Mouse (Mus musculus): Measurements from ENCODE around the gene Mospd3. TPM values are rescaled to one million over a fixed set of nuclear protein-coding genes. Genes with fewer than 3 reads are reported as not detected.

Mospd3 gene
- polyA plus RNA-seq, 1 experiment from 2014 or later = 38.7 TPM

DNA sequence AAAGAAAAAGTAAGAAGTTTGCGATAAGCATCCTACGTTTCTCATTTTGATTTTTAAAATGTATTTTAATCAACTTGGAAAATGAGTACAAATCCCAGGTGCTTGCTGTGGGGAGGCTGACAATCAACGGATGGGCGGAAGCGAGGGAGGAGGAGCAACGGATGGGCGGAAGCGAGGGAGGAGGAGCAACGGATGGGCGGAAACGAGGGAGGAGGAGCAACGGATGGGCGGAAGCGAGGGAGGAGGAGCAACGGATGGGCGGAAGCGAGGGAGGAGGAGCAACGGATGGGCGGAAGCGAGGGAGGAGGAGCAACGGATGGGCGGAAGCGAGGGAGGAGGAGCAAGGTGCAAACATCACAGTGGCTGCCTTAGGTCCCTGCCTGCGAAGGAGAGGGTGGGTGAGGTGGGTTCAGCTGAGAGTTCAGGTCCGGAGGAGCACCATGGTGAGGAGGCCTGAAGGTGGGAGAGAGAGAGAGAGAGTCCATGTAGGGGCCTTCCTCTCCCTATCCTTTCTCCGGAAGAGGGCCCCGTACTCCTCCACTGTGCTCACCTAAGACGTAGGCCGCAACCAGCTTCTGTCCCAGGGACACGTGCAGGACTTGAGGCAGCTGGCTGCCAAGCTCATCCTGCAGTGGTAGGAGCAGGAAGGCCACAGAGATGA lies 4.1 kb downstream of the Mospd3 start:
- no peak overlapping the region for H3K27ac ChIP-seq
- no peak overlapping the region for H3K4me3 ChIP-seq
- H3K9me3 ChIP-seq (replicated peaks) = no peaks in the 10 kb centered on the region
- H3K36me3 ChIP-seq = peaks cover 8% of the 10 kb centered on the region; the same call in 1 of the 2 replicates
- H3K4me2 ChIP-seq (replicated peaks) = peak overlapping the region; percentile 13; the same call in 1 of the 2 replicates
- no peaks in the 10 kb centered on the region for H3K27me3 ChIP-seq
- ATAC-seq (ENCODE audit: low FRiP score) = no peak
- no peak overlapping the region for H3K9ac ChIP-seq
- 37% methylated on average over 26 of the region's 30 CpGs for WGBS
- peaks cover 19% of the 10 kb centered on the region for H3K4me1 ChIP-seq

GRCm38 (mm10) chr5:137595921-137596320 lies 4.9 kb downstream of the Mospd3 start:
- Histone ChIP-seq H3K27ac (no peak overlapping the region), H3K9ac (no peak overlapping the region), H3K4me2 (replicated peaks) (no peak overlapping the region), H3K36me3 (peaks cover 8% of the 10 kb centered on the region; the same call in 1 of the 2 replicates), H3K4me3 (no peak overlapping the region), H3K27me3 (no peaks in the 10 kb centered on the region), H3K9me3 (replicated peaks) (no peaks in the 10 kb centered on the region), H3K4me1 (peaks cover 15% of the 10 kb centered on the region)
- ATAC-seq (ENCODE audit: low FRiP score) = no peak
- 76% methylated on average over 7 of the region's 7 CpGs for WGBS

GRCm38 (mm10) chr5:137590507-137590906 lies 10.4 kb downstream of the Mospd3 start:
- Histone ChIP-seq H3K36me3 (no peaks in the 10 kb centered on the region), H3K27ac (no peak overlapping the region), H3K4me2 (replicated peaks) (no peak overlapping the region), H3K4me3 (no peak overlapping the region), H3K9ac (no peak overlapping the region), H3K4me1 (no peaks in the 10 kb centered on the region), H3K9me3 (replicated peaks) (no peaks in the 10 kb centered on the region), H3K27me3 (no peaks in the 10 kb centered on the region)
- WGBS = 85% methylated on average over 5 of the region's 5 CpGs
- no peak for ATAC-seq (ENCODE audit: low FRiP score)

- peaks cover 22% of the 10 kb centered on the region for H3K27me3 ChIP-seq
- no peak overlapping the region for H3K4me3 ChIP-seq
- H3K4me1 ChIP-seq = peaks cover 11% of the 10 kb centered on the region
- H3K4me2 ChIP-seq (replicated peaks) = no peak overlapping the region
- ATAC-seq (ENCODE audit: low FRiP score) = no peak
- no peak overlapping the region for H3K9ac ChIP-seq
- no peaks in the 10 kb centered on the region for H3K9me3 ChIP-seq (replicated peaks)
- no peak overlapping the region for H3K27ac ChIP-seq
- H3K36me3 ChIP-seq = no peaks in the 10 kb centered on the region
- WGBS = 34% methylated on average over 8 of the region's 8 CpGs
These were observed 15.9 kb downstream of the Mospd3 start for GRCm38 (mm10) chr5:137584976-137585375.

GRCm38 (mm10) chr5:137583670-137584169 lies 17.1 kb downstream of the Mospd3 start:
- peaks cover 22% of the 10 kb centered on the region for H3K27me3 ChIP-seq
- peak overlapping the region; percentile 58 for H3K4me2 ChIP-seq (replicated peaks)
- H3K36me3 ChIP-seq = no peaks in the 10 kb centered on the region
- peak; percentile 62 for ATAC-seq (ENCODE audit: low FRiP score)
- H3K27ac ChIP-seq = 0 out of 2 replicates have a peak overlapping the region, but pooled peaks have one; percentile 8
- peak overlapping the region; percentile 46 for H3K9ac ChIP-seq
- H3K9me3 ChIP-seq (replicated peaks) = no peaks in the 10 kb centered on the region
- H3K4me1 ChIP-seq = peaks cover 11% of the 10 kb centered on the region
- 22% methylated on average over 27 of the region's 27 CpGs for WGBS
- H3K4me3 ChIP-seq = peak overlapping the region; percentile 36

DNA sequence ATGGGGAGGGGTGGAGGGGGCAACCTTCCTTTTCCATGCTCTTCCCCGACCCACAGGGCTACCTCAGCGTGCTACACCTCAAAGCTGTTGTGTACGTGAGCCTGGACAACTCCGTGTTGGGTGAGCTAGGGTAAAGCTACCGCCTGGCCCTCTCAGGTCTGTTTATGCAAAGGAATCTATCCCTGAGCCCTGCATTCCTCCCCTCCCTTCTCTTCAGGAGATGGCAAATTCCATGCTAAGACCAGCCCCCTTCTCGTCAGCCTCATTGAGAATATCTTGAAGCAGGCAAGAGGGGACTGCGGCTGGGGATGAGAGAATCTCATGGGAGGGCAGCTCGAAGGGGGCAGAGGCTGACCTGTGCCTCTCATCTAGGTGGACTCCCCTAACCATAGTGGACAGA lies 18.2 kb downstream of the Mospd3 start:
- H3K4me1 ChIP-seq = peaks cover 11% of the 10 kb centered on the region
- H3K9ac ChIP-seq = no peak overlapping the region
- H3K9me3 ChIP-seq (replicated peaks) = no peaks in the 10 kb centered on the region
- ATAC-seq (ENCODE audit: low FRiP score) = no peak
- H3K36me3 ChIP-seq = no peaks in the 10 kb centered on the region
- peaks cover 22% of the 10 kb centered on the region for H3K27me3 ChIP-seq
- WGBS = 39% methylated on average over 8 of the region's 8 CpGs
- no peak overlapping the region for H3K4me3 ChIP-seq
- H3K27ac ChIP-seq = no peak overlapping the region
- no peak overlapping the region for H3K4me2 ChIP-seq (replicated peaks)

- Histone ChIP-seq H3K36me3 (no peaks in the 10 kb centered on the region), H3K4me3 (no peak overlapping the region), H3K9ac (no peak overlapping the region), H3K4me1 (peaks cover 11% of the 10 kb centered on the region), H3K4me2 (replicated peaks) (no peak overlapping the region), H3K27ac (no peak overlapping the region), H3K27me3 (peaks cover 22% of the 10 kb centered on the region), H3K9me3 (replicated peaks) (no peaks in the 10 kb centered on the region)
- no peak for ATAC-seq (ENCODE audit: low FRiP score)
- 81% methylated on average over 6 of the region's 6 CpGs for WGBS
These were observed 20.6 kb downstream of the Mospd3 start for GRCm38 (mm10) chr5:137580246-137580645.

DNA sequence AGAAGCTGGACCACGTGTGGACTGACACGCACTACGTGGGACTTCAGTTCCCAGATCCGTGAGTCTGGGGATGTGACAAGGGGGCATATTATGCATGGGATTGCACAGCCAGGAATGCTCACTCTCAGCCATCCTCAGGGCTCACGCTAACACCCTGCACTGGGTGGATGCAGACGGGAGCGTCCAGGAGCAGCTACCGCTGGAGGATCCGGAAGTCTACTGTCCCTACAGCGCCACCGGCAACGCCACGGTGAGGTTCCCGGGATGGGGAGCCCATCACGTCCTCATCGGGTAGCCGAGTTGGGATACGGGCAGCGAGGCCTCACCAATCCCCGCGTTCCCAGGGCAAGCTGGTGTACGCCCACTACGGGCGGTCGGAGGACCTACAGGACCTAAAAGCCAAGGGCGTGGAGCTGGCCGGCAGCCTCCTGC lies 26.4 kb downstream of the Mospd3 start:
- Histone ChIP-seq H3K4me1 (0 out of 2 replicates have a peak, but pooled peaks cover 6% of the 10 kb centered on the region), H3K9me3 (replicated peaks) (no peaks in the 10 kb centered on the region), H3K36me3 (no peaks in the 10 kb centered on the region), H3K27ac (no peak overlapping the region), H3K9ac (peak overlapping the region; percentile 43; the same call in 1 of the 2 replicates), H3K27me3 (peaks cover 10% of the 10 kb centered on the region; the same call in 1 of the 2 replicates), H3K4me3 (peak overlapping the region; percentile 26), H3K4me2 (replicated peaks) (peak overlapping the region; percentile 51)
- ATAC-seq (ENCODE audit: low FRiP score) = no peak
- 7% methylated on average over 27 of the region's 27 CpGs for WGBS

DNA sequence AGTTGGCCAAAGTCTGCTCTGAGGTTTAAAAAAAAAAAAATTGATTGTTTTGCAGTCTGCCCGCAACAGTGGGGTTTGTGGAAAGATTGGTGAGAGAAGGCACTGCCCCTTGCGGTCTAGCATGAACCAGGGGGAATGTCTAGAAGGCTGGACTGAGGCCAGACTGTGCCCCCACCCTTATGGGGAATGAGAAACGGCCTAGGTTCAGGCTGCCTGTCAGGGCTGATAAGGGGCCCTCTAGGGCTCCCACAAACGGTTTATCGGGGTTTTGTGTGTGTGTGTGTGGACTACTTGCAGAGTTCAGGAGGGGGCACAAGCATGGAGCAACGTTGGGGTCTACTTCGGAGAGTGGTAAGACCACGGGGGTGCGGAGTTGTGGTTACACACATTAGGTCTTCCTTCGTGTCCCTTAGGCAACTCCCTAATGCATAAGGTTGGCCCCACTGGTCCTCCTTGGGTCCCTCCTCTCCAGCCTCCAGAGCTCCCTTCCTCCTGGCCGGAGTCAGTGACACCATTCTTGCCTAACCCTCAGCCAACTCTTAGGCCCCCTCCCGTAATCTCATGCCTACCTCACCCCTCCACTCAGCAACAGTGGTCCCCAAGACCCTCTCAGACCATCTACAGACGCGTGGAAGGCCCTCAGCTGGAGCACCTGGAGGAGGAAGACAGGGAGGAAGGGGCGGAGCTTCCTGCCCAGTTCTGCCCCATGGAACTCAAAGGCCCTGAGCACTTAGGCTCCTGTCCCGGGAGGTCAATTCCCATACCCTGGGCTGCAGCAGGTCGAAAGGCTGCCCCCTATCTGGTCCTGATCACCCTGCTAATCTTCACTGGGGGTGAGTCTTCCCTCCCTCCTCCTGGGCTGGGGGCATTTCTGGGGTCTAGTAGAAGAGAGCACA lies 29.9 kb downstream of the Mospd3 start:
- Histone ChIP-seq H3K4me1 (0 out of 2 replicates have a peak, but pooled peaks cover 6% of the 10 kb centered on the region), H3K36me3 (no peaks in the 10 kb centered on the region), H3K9me3 (replicated peaks) (no peaks in the 10 kb centered on the region), H3K27ac (no peak overlapping the region), H3K27me3 (peaks cover 10% of the 10 kb centered on the region; the same call in 1 of the 2 replicates), H3K9ac (no peak overlapping the region), H3K4me3 (no peak overlapping the region), H3K4me2 (replicated peaks) (no peak overlapping the region)
- ATAC-seq (ENCODE audit: low FRiP score) = 0 out of 2 replicates have a peak, but pooled peaks have one; percentile 19
- 82% methylated on average over 17 of the region's 17 CpGs for WGBS

DNA sequence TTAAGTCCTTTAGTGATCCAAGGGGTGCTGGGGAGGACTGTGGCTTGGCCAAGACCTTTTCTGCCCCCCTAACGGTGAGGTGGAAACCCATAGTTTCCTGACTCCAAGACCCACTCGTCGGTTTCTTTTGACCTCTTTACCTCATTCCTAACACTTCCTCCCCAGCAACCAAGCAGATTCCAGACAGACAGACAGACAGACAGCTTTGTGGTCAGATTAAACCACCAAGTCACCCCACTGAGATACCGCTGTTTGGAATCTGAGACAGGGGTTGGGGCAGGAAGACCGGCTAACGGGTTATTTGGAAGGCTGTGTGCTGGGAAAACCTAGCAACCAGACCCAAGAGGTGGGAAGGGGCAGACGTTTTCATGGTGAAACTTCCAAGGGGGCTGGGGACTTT lies 30.7 kb downstream of the Mospd3 start:
- 53% methylated on average over 7 of the region's 7 CpGs for WGBS
- H3K4me1 ChIP-seq = peaks cover 9% of the 10 kb centered on the region; the same call in 1 of the 2 replicates
- no peak overlapping the region for H3K27ac ChIP-seq
- peaks cover 9% of the 10 kb centered on the region; the same call in 1 of the 2 replicates for H3K27me3 ChIP-seq
- no peaks in the 10 kb centered on the region for H3K9me3 ChIP-seq (replicated peaks)
- no peak overlapping the region for H3K9ac ChIP-seq
- H3K4me3 ChIP-seq = no peak overlapping the region
- H3K36me3 ChIP-seq = no peaks in the 10 kb centered on the region
- no peak for ATAC-seq (ENCODE audit: low FRiP score)
- H3K4me2 ChIP-seq (replicated peaks) = no peak overlapping the region

GRCm38 (mm10) chr5:137569665-137570064 lies 31.2 kb downstream of the Mospd3 start, which contains the start of gene Tfr2:
Gene Tfr2 (plus strand): TSS chr5:137569840.
- no peaks in the 10 kb centered on the region for H3K9me3 ChIP-seq (replicated peaks)
- no peak within 1 kb of the TSS for H3K27ac ChIP-seq
- H3K36me3 ChIP-seq = no peaks in the 10 kb centered on the region; the same call in 1 of the 2 replicates
- H3K4me2 ChIP-seq (replicated peaks) = no peak within 1 kb of the TSS
- H3K9ac ChIP-seq = no peak within 1 kb of the TSS
- no peak within 1 kb of the TSS for H3K4me3 ChIP-seq
- 33% methylated on average over 9 of the region's 9 CpGs for WGBS
- no peak for ATAC-seq (ENCODE audit: low FRiP score)
- peaks cover 6% of the 10 kb centered on the region; the same call in 1 of the 2 replicates for H3K27me3 ChIP-seq
- peaks cover 8% of the 10 kb centered on the region; the same call in 1 of the 2 replicates for H3K4me1 ChIP-seq

GRCm38 (mm10) chr5:137569031-137569430 lies 31.8 kb downstream of the Mospd3 start:
- no peaks in the 10 kb centered on the region for H3K9me3 ChIP-seq (replicated peaks)
- H3K27ac ChIP-seq = no peak overlapping the region
- 78% methylated on average over 12 of the region's 12 CpGs for WGBS
- no peak overlapping the region for H3K4me2 ChIP-seq (replicated peaks)
- peaks cover 3% of the 10 kb centered on the region; the same call in 1 of the 2 replicates for H3K4me1 ChIP-seq
- peaks cover 3% of the 10 kb centered on the region; the same call in 1 of the 2 replicates for H3K27me3 ChIP-seq
- no peak overlapping the region for H3K9ac ChIP-seq
- no peaks in the 10 kb centered on the region; the same call in 1 of the 2 replicates for H3K36me3 ChIP-seq
- H3K4me3 ChIP-seq = no peak overlapping the region
- ATAC-seq (ENCODE audit: low FRiP score) = no peak
